Mouse (Mus musculus) heart, postnatal 0 days (tissue): Measurements from ENCODE around the gene Atxn7l1. TPM values are rescaled to one million over a fixed set of nuclear protein-coding genes. Genes with fewer than 3 reads are reported as not detected.

Experiments used
- ATAC-seq: fragments of 200-750 bp; cut with Nextera tagmentation; 2 replicates; pipeline ENCODE4 v1.8.0; 2017; ENCODE audit warnings: low read depth, moderate number of reproducible peaks, moderate library complexity; ENCODE audit not compliant: insufficient read depth
- DNase-seq: peaks from one replicate; pipeline ENCODE4 v3.0.0-alpha.2; 2016; ENCODE audit warnings: low spot score
- H3K27ac ChIP-seq: fragments of 300-500 bp; sonication (generic); 2 replicates; pipeline ENCODE4 v1.5.1; 2014; ENCODE audit warnings: low read depth, mild to moderate bottlenecking
- H3K27me3 ChIP-seq: fragments of 300-500 bp; sonication (generic); 2 replicates; pipeline ENCODE4 v1.6.1; 2014; ENCODE audit warnings: low read length, mixed read lengths; ENCODE audit not compliant: control insufficient read depth, insufficient read depth
- H3K36me3 ChIP-seq: fragments of 300-500 bp; sonication (generic); replicated peaks from 2 replicates; pipeline ENCODE4 v1.6.1; 2014; ENCODE audit warnings: low read length, mixed read lengths; ENCODE audit not compliant: control insufficient read depth, insufficient read depth
- H3K4me1 ChIP-seq: fragments of 300-500 bp; sonication (generic); 2 replicates; pipeline ENCODE4 v1.6.1; 2014; ENCODE audit warnings: antibody characterized with exemption; ENCODE audit not compliant: control insufficient read depth, insufficient read depth
- H3K4me2 ChIP-seq: fragments of 300-500 bp; sonication (generic); 2 replicates; pipeline ENCODE4 v1.6.1; 2014; ENCODE audit warnings: low read depth, mild to moderate bottlenecking, low read length, moderate library complexity
- H3K4me3 ChIP-seq: fragments of 300-500 bp; sonication (generic); 2 replicates; pipeline ENCODE4 v1.5.1; 2014; ENCODE audit warnings: low read depth, low read length
- H3K9ac ChIP-seq: fragments of 300-500 bp; sonication (generic); replicated peaks from 2 replicates; pipeline ENCODE4 v1.6.1; 2014; ENCODE audit warnings: low read depth, low read length, mixed read lengths
- H3K9me3 ChIP-seq: fragments of 300-500 bp; sonication (generic); replicated peaks from 2 replicates; pipeline ENCODE4 v1.6.1; 2016; ENCODE audit warnings: low read length; ENCODE audit not compliant: control insufficient read depth
- CTCF ChIP-seq: IDR thresholded peaks from 2 replicates; pipeline ENCODE4 v1.5.1; 2016; ENCODE audit warnings: antibody characterized with exemption, control low read depth, low read depth
- EP300 ChIP-seq: IDR thresholded peaks from 2 replicates; pipeline ENCODE4 v1.6.1; 2016; ENCODE audit warnings: antibody characterized with exemption, low read depth
- WGBS: fragments of 180-500 bp; shearing (Covaris S2); extraction: QIAGEN DNeasy Blood & Tissue Kit; methylation state at CpG from one replicate; pipeline ENCODE4 v1.1.7; 2014; 5-methylcytosine and 5-hydroxymethylcytosine counted together
- polyA plus RNA-seq: library from polyadenylated mRNA; unstranded; fragments of >200 nt; fragmentation: Nextera tagmentation; extraction: Ambion mirVana; gene quantifications from 2 replicates; pipeline ENCODE4 v1.2.1, GENCODE M21; 2015
- total RNA-seq: library from RNA; depleted of rRNA; stranded (reverse); fragments of >200 nt; gene quantifications from 2 replicates; pipeline ENCODE4 v1.2.3, GENCODE M21; 2014; ENCODE audit warnings: low replicate concordance

The Atxn7l1 gene
- total and polyA plus RNA-seq, 2 experiments from 2014 or later: 4.5 to 11.1 TPM

GRCm38 (mm10) chr12:33272441-33272840 is 124.9 kb downstream of the Atxn7l1 start:
- no peak for DNase-seq
- Histone ChIP-seq H3K27me3 (no peaks in the 10 kb centered on the region), H3K36me3 (no peaks in the 10 kb centered on the region), H3K9me3 (no peaks in the 10 kb centered on the region), H3K4me3 (no peak overlapping the region), H3K9ac (no peak overlapping the region), H3K4me2 (no peak overlapping the region), H3K27ac (no peak overlapping the region), H3K4me1 (no peaks in the 10 kb centered on the region)
- no peak for ATAC-seq
- TF ChIP-seq CTCF: no peak
- TF ChIP-seq EP300: no peak
- 75% methylated on average over 9 of the region's 9 CpGs for WGBS

- no peaks in the 10 kb centered on the region for H3K36me3 ChIP-seq
- no peaks in the 10 kb centered on the region for H3K4me1 ChIP-seq
- TF ChIP-seq CTCF (no peak), EP300 (no peak)
- no peak overlapping the region for H3K4me3 ChIP-seq
- WGBS: 90% methylated on average over 4 of the region's 4 CpGs
- DNase-seq: no peak
- H3K9me3 ChIP-seq: no peaks in the 10 kb centered on the region
- H3K27ac ChIP-seq: no peak overlapping the region
- no peak overlapping the region for H3K4me2 ChIP-seq
- H3K27me3 ChIP-seq: no peaks in the 10 kb centered on the region
- no peak for ATAC-seq
- no peak overlapping the region for H3K9ac ChIP-seq
These were observed 125.7 kb downstream of the Atxn7l1 start for GRCm38 (mm10) chr12:33273147-33273546.

GRCm38 (mm10) chr12:33273668-33274067 is 126.2 kb downstream of the Atxn7l1 start:
- 61% methylated on average over 9 of the region's 9 CpGs for WGBS
- H3K4me3 ChIP-seq: no peak overlapping the region
- no peaks in the 10 kb centered on the region for H3K36me3 ChIP-seq
- no peaks in the 10 kb centered on the region for H3K4me1 ChIP-seq
- DNase-seq (no peak), ATAC-seq (no peak; the same call in 1 of the 2 replicates)
- H3K27ac ChIP-seq: no peak overlapping the region
- H3K9ac ChIP-seq: no peak overlapping the region
- H3K27me3 ChIP-seq: no peaks in the 10 kb centered on the region
- no peaks in the 10 kb centered on the region for H3K9me3 ChIP-seq
- no peak for TF ChIP-seq CTCF
- TF ChIP-seq EP300: no peak
- H3K4me2 ChIP-seq: no peak overlapping the region

GRCm38 (mm10) chr12:33276028-33276427 is 128.5 kb downstream of the Atxn7l1 start:
- DNase-seq (no peak), ATAC-seq (no peak)
- Histone ChIP-seq H3K27ac (no peak overlapping the region), H3K4me1 (no peaks in the 10 kb centered on the region), H3K9me3 (no peaks in the 10 kb centered on the region), H3K9ac (no peak overlapping the region), H3K27me3 (no peaks in the 10 kb centered on the region), H3K36me3 (no peaks in the 10 kb centered on the region), H3K4me3 (no peak overlapping the region), H3K4me2 (no peak overlapping the region)
- WGBS: 83% methylated on average over 1 of the region's 1 CpGs
- TF ChIP-seq CTCF (no peak), EP300 (no peak)

GRCm38 (mm10) chr12:33277427-33277826 is 129.9 kb downstream of the Atxn7l1 start:
- no peak overlapping the region for H3K27ac ChIP-seq
- DNase-seq (no peak), ATAC-seq (no peak)
- H3K4me1 ChIP-seq: no peaks in the 10 kb centered on the region
- H3K9me3 ChIP-seq: no peaks in the 10 kb centered on the region
- no peaks in the 10 kb centered on the region for H3K36me3 ChIP-seq
- no peak overlapping the region for H3K4me2 ChIP-seq
- 76% methylated on average over 7 of the region's 7 CpGs for WGBS
- TF ChIP-seq EP300 (no peak), CTCF (no peak)
- no peak overlapping the region for H3K9ac ChIP-seq
- H3K27me3 ChIP-seq: no peaks in the 10 kb centered on the region
- no peak overlapping the region for H3K4me3 ChIP-seq

GRCm38 (mm10) chr12:33279159-33279558 is 131.7 kb downstream of the Atxn7l1 start:
- Histone ChIP-seq H3K36me3 (no peaks in the 10 kb centered on the region), H3K4me1 (peaks cover 5% of the 10 kb centered on the region; the same call in 1 of the 2 replicates), H3K9ac (no peak overlapping the region), H3K27ac (no peak overlapping the region), H3K4me2 (no peak overlapping the region), H3K4me3 (no peak overlapping the region), H3K9me3 (no peaks in the 10 kb centered on the region), H3K27me3 (no peaks in the 10 kb centered on the region)
- TF ChIP-seq EP300 (no peak), CTCF (no peak)
- 81% methylated on average over 2 of the region's 2 CpGs for WGBS
- ATAC-seq (no peak), DNase-seq (no peak)
